ENCODE assay signal across 8 mouse cellular contexts in genomic region chr15:85674191-85674984, GRCm38 (mm10).
DNase-seq lines count a peak whose midpoint lies in the region; ATAC-seq and TF ChIP-seq lines count a peak whose summit lies in the region.

No protein-coding gene starts in this region.

- H3K4me3 ChIP-seq in heart, embryonic 16.5 days (ENCODE audit: low read length) = peak overlapping the region; percentile 44
- no peak overlapping the region for H3K4me3 ChIP-seq in heart, embryonic 11.5 days (ENCODE audit: low read depth, low read length)
- peak overlapping the region; percentile 95 for H3K4me3 ChIP-seq in limb, embryonic 14.5 days (replicated peaks; ENCODE audit: low read length)

- no peak overlapping the region for H3K27ac ChIP-seq in heart, embryonic 16.5 days (ENCODE audit: low read length)
- no peak overlapping the region for H3K27ac ChIP-seq in heart, embryonic 11.5 days (ENCODE audit: low read depth, low read length)
- H3K27ac ChIP-seq in limb, embryonic 14.5 days (replicated peaks; ENCODE audit: low read depth, low read length) = no peak overlapping the region

- peak overlapping the region; percentile 70; the same call in 1 of the 2 replicates for H3K4me2 ChIP-seq in heart, embryonic 16.5 days (ENCODE audit: low read depth, low read length)
- H3K4me2 ChIP-seq in heart, embryonic 11.5 days = no peak overlapping the region
- H3K4me2 ChIP-seq in limb, embryonic 14.5 days (replicated peaks; ENCODE audit: low read depth, low read length, severe bottlenecking) = peak overlapping the region; percentile 77

- H3K27me3 ChIP-seq in heart, embryonic 16.5 days (ENCODE audit: control insufficient read depth, insufficient read depth, low read length) = no peaks in the 10 kb centered on the region
- peaks cover 76% of the 10 kb centered on the region for H3K27me3 ChIP-seq in heart, embryonic 11.5 days (ENCODE audit: control insufficient read depth, insufficient read depth, low read length)
- no peaks in the 10 kb centered on the region for H3K27me3 ChIP-seq in limb, embryonic 14.5 days (ENCODE audit: control insufficient read depth, insufficient read depth, low read length)

- TF ChIP-seq POLR2A in limb, embryonic 14.5 days (IDR thresholded peaks at IDR 0.05; ENCODE audit: borderline replicate concordance, extremely low read depth, insufficient read depth, insufficient read length) = no peak

- DNase-seq in A20 (ENCODE audit: low read depth, low spot score) = peak; percentile 63
- DNase-seq in brain, adult 2 months (ENCODE audit: low read depth, low spot score) = peak; percentile 62
- DNase-seq in limb, embryonic 14.5 days (ENCODE audit: low spot score) = no peak
- no peak for DNase-seq in urinary bladder, postnatal 25 days (ENCODE audit: low spot score)
- DNase-seq in T-cell, adult 2 months (ENCODE audit: low spot score) = no peak
- no peak for DNase-seq in layer of hippocampus, adult 8-10 months (ENCODE audit: low spot score in 2 of 2)

- peaks cover 46% of the 10 kb centered on the region for H3K4me1 ChIP-seq in heart, embryonic 16.5 days (ENCODE audit: control insufficient read depth, insufficient read depth, low read length)
- H3K4me1 ChIP-seq in heart, embryonic 11.5 days (ENCODE audit: control insufficient read depth, insufficient read depth, low read length) = peaks cover 5% of the 10 kb centered on the region; the same call in 1 of the 2 replicates
- peaks cover 54% of the 10 kb centered on the region for H3K4me1 ChIP-seq in limb, embryonic 14.5 days (ENCODE audit: control insufficient read depth, insufficient read depth, low read length)

- ATAC-seq in heart, embryonic 16.5 days (replicated peaks; ENCODE audit: extremely low read depth, insufficient read depth, low FRiP score) = no peak
- ATAC-seq in heart, embryonic 11.5 days (replicated peaks; ENCODE audit: insufficient number of reproducible peaks, low FRiP score, low TSS enrichment) = no peak
- ATAC-seq in limb, embryonic 14.5 days (ENCODE audit: low FRiP score, low read depth) = no peak

- H3K9me3 ChIP-seq in heart, embryonic 16.5 days (replicated peaks; ENCODE audit: control insufficient read depth, low read length) = no peaks in the 10 kb centered on the region
- no peaks in the 10 kb centered on the region for H3K9me3 ChIP-seq in heart, embryonic 11.5 days (replicated peaks; ENCODE audit: control insufficient read depth, low read length)
- H3K9me3 ChIP-seq in limb, embryonic 14.5 days (ENCODE audit: control insufficient read depth, low read length) = no peaks in the 10 kb centered on the region

- 0 out of 2 replicates have a peak, but pooled peaks cover 3% of the 10 kb centered on the region for H3K36me3 ChIP-seq in heart, embryonic 16.5 days (ENCODE audit: control insufficient read depth, insufficient read depth)
- no peaks in the 10 kb centered on the region for H3K36me3 ChIP-seq in heart, embryonic 11.5 days (ENCODE audit: control insufficient read depth, insufficient read depth, low read length)
- H3K36me3 ChIP-seq in limb, embryonic 14.5 days (ENCODE audit: control insufficient read depth, insufficient read depth, low read length) = peaks cover 45% of the 10 kb centered on the region

- peak overlapping the region; percentile 30 for H3K9ac ChIP-seq in heart, embryonic 16.5 days (ENCODE audit: low read length)
- no peak overlapping the region for H3K9ac ChIP-seq in heart, embryonic 11.5 days (ENCODE audit: low read depth, low read length)
- H3K9ac ChIP-seq in limb, embryonic 14.5 days (ENCODE audit: low read depth, low read length, severe bottlenecking) = peak overlapping the region; percentile 99

- WGBS in heart, embryonic 16.5 days = 88% methylated on average over 9 of the region's 9 CpGs
- WGBS in heart, embryonic 11.5 days (ENCODE audit: insufficient replicate concordance) = 84% methylated on average over 9 of the region's 9 CpGs
- 77% methylated on average over 9 of the region's 9 CpGs for WGBS in limb, embryonic 14.5 days

Comparison
In these comparisons a context has a peak if more than half of its experiments do, and no peak if none do; other contexts are left out.
1. DNase-seq: peak in A20 (single experiment) and brain, adult 2 months (single experiment); none in limb, embryonic 14.5 days (single experiment), urinary bladder, postnatal 25 days (single experiment), T-cell, adult 2 months (single experiment) and layer of hippocampus, adult 8-10 months (0 of 2).